Mouse (Mus musculus): ENCODE results near the gene Gal3st4. TPM values are rescaled to one million over a fixed set of nuclear protein-coding genes. Genes with fewer than 3 reads are reported as not detected.

The Gal3st4 gene
- polyA plus RNA-seq (2017; shearing (Covaris generic)) = 0.92 TPM

GRCm38 (mm10) chr5:138272409-138272923 lies at the start of gene Gal3st4:
Gene Gal3st4 (minus strand): TSS chr5:138272840.

GRCm38 (mm10) chr5:138279585-138280424 lies 7.2 kb upstream of the Gal3st4 start, which contains the start of the genes Gm43720, Gpc2 and Stag3:
Gene Gm43720 (minus strand): TSS chr5:138279958.
Gene Gpc2 (minus strand): TSS chr5:138280005.
Gene Stag3 (plus strand): TSS chr5:138280240.

GRCm38 (mm10) chr5:138263260-138264206 lies 9.1 kb downstream of the Gal3st4 start, which contains the start of gene BC037034:
Gene BC037034 (minus strand): TSS chr5:138264033.

GRCm38 (mm10) chr5:138255353-138256093 lies 17.1 kb downstream of the Gal3st4 start, which contains the start of gene Lamtor4:
Gene Lamtor4 (plus strand): TSS chr5:138255482.

GRCm38 (mm10) chr5:138225700-138226099 lies 46.9 kb downstream of the Gal3st4 start, which contains the start of gene Nxpe5:
Gene Nxpe5 (plus strand): TSS chr5:138225898.

Other genes starting within 250 kb of the Gal3st4 start
- gene Smok3c, start 219.6 kb downstream of the Gal3st4 start, polyA plus RNA-seq (2017; shearing (Covaris generic)) = not detected
- gene Zkscan1, start 187.8 kb downstream of the Gal3st4 start, polyA plus RNA-seq (2017; shearing (Covaris generic)) = 24.7 TPM
- 32.2 TPM for gene Zscan21, start 155.9 kb downstream of the Gal3st4 start, polyA plus RNA-seq (2017; shearing (Covaris generic))
- 24.1 TPM for gene Zfp113, start 117.1 kb downstream of the Gal3st4 start, polyA plus RNA-seq (2017; shearing (Covaris generic))
- gene Cops6, start 111.8 kb downstream of the Gal3st4 start, polyA plus RNA-seq (2017; shearing (Covaris generic)) = 241 TPM
- gene Ap4m1, start 100.8 kb downstream of the Gal3st4 start, polyA plus RNA-seq (2017; shearing (Covaris generic)) = 10.2 TPM
- gene Mcm7, start 100.4 kb downstream of the Gal3st4 start, polyA plus RNA-seq (2017; shearing (Covaris generic)) = 89.5 TPM
- 55.2 TPM for gene Taf6, start 85.4 kb downstream of the Gal3st4 start, polyA plus RNA-seq (2017; shearing (Covaris generic))
- 20.6 TPM for gene Cnpy4, start 85.4 kb downstream of the Gal3st4 start, polyA plus RNA-seq (2017; shearing (Covaris generic))
- 0.35 TPM for gene Mblac1, start 78.5 kb downstream of the Gal3st4 start, polyA plus RNA-seq (2017; shearing (Covaris generic))
- gene Nxpe5, start 46.9 kb downstream of the Gal3st4 start, polyA plus RNA-seq (2017; shearing (Covaris generic)) = not detected
- 121 TPM for gene Lamtor4, start 17.4 kb downstream of the Gal3st4 start, polyA plus RNA-seq (2017; shearing (Covaris generic))
- 8.7 TPM for gene BC037034, start 8.8 kb downstream of the Gal3st4 start, polyA plus RNA-seq (2017; shearing (Covaris generic))
- gene Gm43720, start 7.1 kb upstream of the Gal3st4 start, polyA plus RNA-seq (2017; shearing (Covaris generic)) = not detected
- gene Gpc2, start 7.2 kb upstream of the Gal3st4 start, polyA plus RNA-seq (2017; shearing (Covaris generic)) = 3.0 TPM
- gene Stag3, start 7.4 kb upstream of the Gal3st4 start, polyA plus RNA-seq (2017; shearing (Covaris generic)) = 1.1 TPM
- gene Pvrig, start 69.1 kb upstream of the Gal3st4 start, polyA plus RNA-seq (2017; shearing (Covaris generic)) = 15.3 TPM
- 30.2 TPM for gene Zfp157, start 168.6 kb upstream of the Gal3st4 start, polyA plus RNA-seq (2017; shearing (Covaris generic))

Measured in CD4-positive, CD25-positive, alpha-beta regulatory T cell, adult 9 weeks (primary cell).